Mouse (Mus musculus) neural tube, embryonic 13.5 days (tissue): ENCODE data around the gene Echdc3. TPM values are rescaled to one million over a fixed set of nuclear protein-coding genes. Genes with fewer than 3 reads are reported as not detected.

ENCODE experiments used
- ATAC-seq: fragments of 200-750 bp; cut with Nextera tagmentation; 2 replicates; pipeline ENCODE4 v1.8.0; 2017; ENCODE audit warnings: low read depth, mild to moderate bottlenecking, moderate TSS enrichment, moderate library complexity
- H3K27ac ChIP-seq: fragments of 300-500 bp; sonication (generic); replicated peaks from 2 replicates; pipeline ENCODE4 v1.5.1; 2015; ENCODE audit warnings: moderate library complexity, mild to moderate bottlenecking, inconsistent platforms
- H3K27me3 ChIP-seq: fragments of 300-500 bp; sonication (generic); 2 replicates; pipeline ENCODE4 v1.6.1; 2015; ENCODE audit warnings: mild to moderate bottlenecking, inconsistent platforms
- H3K36me3 ChIP-seq: fragments of 300-500 bp; sonication (generic); 2 replicates; pipeline ENCODE4 v1.6.1; 2015; ENCODE audit warnings: mild to moderate bottlenecking, inconsistent platforms
- H3K4me1 ChIP-seq: fragments of 300-500 bp; sonication (generic); replicated peaks from 2 replicates; pipeline ENCODE4 v1.6.1; 2015; ENCODE audit warnings: inconsistent platforms
- H3K4me2 ChIP-seq: fragments of 300-500 bp; sonication (generic); 2 replicates; pipeline ENCODE4 v1.6.1; 2015; ENCODE audit warnings: inconsistent platforms, mild to moderate bottlenecking, moderate library complexity
- H3K4me3 ChIP-seq: fragments of 300-500 bp; sonication (generic); 2 replicates; pipeline ENCODE4 v1.5.1; 2015; ENCODE audit warnings: mild to moderate bottlenecking, inconsistent platforms
- H3K9ac ChIP-seq: fragments of 300-500 bp; sonication (generic); 2 replicates; pipeline ENCODE4 v1.6.1; 2015; ENCODE audit warnings: moderate library complexity, mild to moderate bottlenecking, inconsistent platforms
- H3K9me3 ChIP-seq: fragments of 300-500 bp; sonication (generic); 2 replicates; pipeline ENCODE4 v1.6.1; 2016; ENCODE audit warnings: inconsistent platforms
- WGBS: fragments of 180-500 bp; shearing (Covaris S2); methylation state at CpG from one replicate; pipeline ENCODE4 v1.1.7; 2015; 5-methylcytosine and 5-hydroxymethylcytosine counted together
- polyA plus RNA-seq: library from polyadenylated mRNA; unstranded; fragments of >200 nt; fragmentation: Nextera tagmentation; extraction: Ambion mirVana; gene quantifications from 2 replicates; pipeline ENCODE4 v1.2.1, GENCODE M21; 2015

Gene Echdc3
- polyA plus RNA-seq, 1 experiment from 2014 or later: 1.9 TPM

DNA sequence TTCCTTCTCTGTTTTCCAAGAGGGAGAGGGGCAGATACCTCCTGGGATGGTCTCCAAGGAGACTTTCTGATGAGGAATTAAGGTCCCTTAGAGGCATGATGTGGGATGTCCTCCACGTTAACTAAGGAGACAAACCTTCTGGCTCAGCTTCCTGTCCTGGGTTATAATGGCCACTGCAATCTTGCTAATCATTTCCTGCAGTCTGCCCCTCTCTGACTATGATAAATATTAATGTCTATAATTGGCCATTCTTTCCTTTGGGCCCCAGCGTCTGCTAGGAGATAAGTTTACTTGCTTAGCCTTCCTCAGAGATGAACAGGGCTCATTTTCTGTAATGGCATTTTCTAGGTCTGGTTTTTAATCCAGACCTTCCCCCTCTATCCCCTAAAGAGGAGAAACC is 53.1 kb downstream of the Echdc3 start:
- H3K27ac ChIP-seq: no peak overlapping the region
- no peak overlapping the region for H3K9ac ChIP-seq
- H3K4me2 ChIP-seq: no peak overlapping the region
- H3K36me3 ChIP-seq: no peaks in the 10 kb centered on the region
- no peaks in the 10 kb centered on the region; the same call in 1 of the 2 replicates for H3K27me3 ChIP-seq
- no peak overlapping the region for H3K4me3 ChIP-seq
- H3K4me1 ChIP-seq: no peaks in the 10 kb centered on the region; the same call in 1 of the 2 replicates
- no peaks in the 10 kb centered on the region for H3K9me3 ChIP-seq
- ATAC-seq: no peak
- WGBS: 61% methylated on average over 2 of the region's 2 CpGs

DNA sequence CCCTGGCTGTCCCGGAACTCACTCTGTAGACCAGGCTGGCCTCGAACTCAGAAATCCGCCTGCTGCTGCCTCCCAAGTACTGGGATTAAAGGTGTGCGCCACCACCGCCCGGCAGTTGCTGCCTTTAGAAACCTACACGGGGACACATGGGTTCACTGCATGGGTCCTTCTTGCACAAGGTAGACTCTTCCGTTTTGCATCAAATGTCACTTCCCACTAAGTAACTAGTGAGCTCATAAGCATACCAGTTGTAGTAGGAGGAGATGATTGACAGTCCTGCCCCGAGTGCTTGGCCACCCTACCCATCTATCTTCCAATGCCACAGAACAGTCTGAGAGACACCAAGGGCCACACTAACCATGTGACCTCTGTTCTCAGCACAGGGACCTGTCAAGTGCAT is 53.6 kb downstream of the Echdc3 start:
- no peak for ATAC-seq
- no peak overlapping the region for H3K4me2 ChIP-seq
- no peak overlapping the region for H3K9ac ChIP-seq
- H3K4me3 ChIP-seq: no peak overlapping the region
- H3K9me3 ChIP-seq: no peaks in the 10 kb centered on the region
- no peak overlapping the region for H3K27ac ChIP-seq
- WGBS: 91% methylated on average over 9 of the region's 9 CpGs
- H3K4me1 ChIP-seq: no peaks in the 10 kb centered on the region; the same call in 1 of the 2 replicates
- H3K27me3 ChIP-seq: no peaks in the 10 kb centered on the region; the same call in 1 of the 2 replicates
- H3K36me3 ChIP-seq: no peaks in the 10 kb centered on the region

DNA sequence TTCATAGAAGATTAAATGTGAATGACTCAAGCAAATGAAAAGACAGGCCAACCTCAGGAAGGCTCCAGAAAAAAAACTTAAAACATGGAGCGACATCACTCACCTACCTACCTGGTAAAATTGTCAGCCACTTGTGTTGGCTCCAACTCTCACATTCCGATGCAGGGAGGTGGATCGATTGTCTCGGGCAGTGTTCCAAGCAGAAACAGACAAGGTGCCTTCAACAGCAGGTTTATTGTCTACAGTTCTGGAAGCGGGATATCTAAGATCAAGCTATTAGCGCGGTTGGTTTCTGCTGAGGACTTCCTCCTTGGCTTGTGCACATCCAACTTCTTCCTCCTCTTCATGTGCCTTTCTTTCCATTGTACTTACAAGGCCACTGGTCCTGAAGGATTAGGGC is 55.2 kb downstream of the Echdc3 start:
- Histone ChIP-seq H3K9me3 (no peaks in the 10 kb centered on the region), H3K27me3 (no peaks in the 10 kb centered on the region; the same call in 1 of the 2 replicates), H3K4me1 (no peaks in the 10 kb centered on the region; the same call in 1 of the 2 replicates), H3K4me3 (no peak overlapping the region), H3K36me3 (no peaks in the 10 kb centered on the region), H3K27ac (no peak overlapping the region), H3K4me2 (no peak overlapping the region), H3K9ac (no peak overlapping the region)
- no peak for ATAC-seq
- WGBS: 93% methylated on average over 7 of the region's 7 CpGs

DNA sequence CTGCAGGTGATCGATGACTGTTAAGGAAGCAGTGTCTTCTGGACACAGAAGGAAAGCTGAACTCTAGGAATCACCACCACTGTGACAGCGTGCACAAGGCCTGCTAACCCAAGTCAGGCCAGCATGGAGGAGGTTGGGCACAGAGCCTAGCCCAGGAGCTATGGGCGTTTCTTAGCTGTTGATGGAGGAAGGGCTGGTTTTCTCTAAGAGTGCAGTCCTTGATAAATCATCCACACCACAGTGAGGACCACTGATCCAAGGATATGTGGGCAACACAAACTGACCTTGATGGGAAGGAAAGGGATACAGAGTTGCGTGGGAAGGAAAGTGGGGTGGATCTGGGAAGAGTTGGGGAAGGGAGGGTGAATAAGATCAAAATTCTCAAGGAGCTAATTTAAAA is 55.6 kb downstream of the Echdc3 start:
- no peak overlapping the region for H3K4me3 ChIP-seq
- no peaks in the 10 kb centered on the region for H3K36me3 ChIP-seq
- no peak overlapping the region for H3K27ac ChIP-seq
- no peaks in the 10 kb centered on the region; the same call in 1 of the 2 replicates for H3K4me1 ChIP-seq
- no peak overlapping the region for H3K4me2 ChIP-seq
- no peak for ATAC-seq
- H3K9me3 ChIP-seq: no peaks in the 10 kb centered on the region
- no peak overlapping the region for H3K9ac ChIP-seq
- 95% methylated on average over 4 of the region's 4 CpGs for WGBS
- no peaks in the 10 kb centered on the region; the same call in 1 of the 2 replicates for H3K27me3 ChIP-seq

DNA sequence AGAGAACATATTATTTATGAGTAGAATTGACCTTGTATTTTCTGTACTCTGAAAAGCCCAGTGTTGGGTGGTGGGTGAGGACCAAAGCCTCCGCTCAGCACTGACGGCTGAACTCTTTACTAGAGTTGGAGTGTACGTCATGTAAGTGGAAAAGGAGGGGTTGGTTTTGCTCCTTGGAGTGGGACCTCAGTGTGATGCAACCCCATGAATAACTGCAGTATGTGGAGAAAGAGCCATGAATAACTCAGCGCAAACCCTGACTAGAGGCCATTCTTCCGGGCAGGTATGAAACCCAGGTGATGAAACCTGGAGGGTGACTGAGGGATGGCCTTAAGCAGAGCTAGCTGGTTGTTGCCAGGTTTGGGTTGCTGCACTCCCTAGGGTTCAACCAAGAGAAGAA is 63.0 kb downstream of the Echdc3 start:
- no peaks in the 10 kb centered on the region for H3K4me1 ChIP-seq
- no peak overlapping the region for H3K27ac ChIP-seq
- ATAC-seq: no peak
- no peaks in the 10 kb centered on the region for H3K9me3 ChIP-seq
- H3K9ac ChIP-seq: no peak overlapping the region
- no peaks in the 10 kb centered on the region for H3K36me3 ChIP-seq
- no peak overlapping the region for H3K4me2 ChIP-seq
- no peak overlapping the region for H3K4me3 ChIP-seq
- H3K27me3 ChIP-seq: no peaks in the 10 kb centered on the region
- WGBS: 88% methylated on average over 5 of the region's 5 CpGs

DNA sequence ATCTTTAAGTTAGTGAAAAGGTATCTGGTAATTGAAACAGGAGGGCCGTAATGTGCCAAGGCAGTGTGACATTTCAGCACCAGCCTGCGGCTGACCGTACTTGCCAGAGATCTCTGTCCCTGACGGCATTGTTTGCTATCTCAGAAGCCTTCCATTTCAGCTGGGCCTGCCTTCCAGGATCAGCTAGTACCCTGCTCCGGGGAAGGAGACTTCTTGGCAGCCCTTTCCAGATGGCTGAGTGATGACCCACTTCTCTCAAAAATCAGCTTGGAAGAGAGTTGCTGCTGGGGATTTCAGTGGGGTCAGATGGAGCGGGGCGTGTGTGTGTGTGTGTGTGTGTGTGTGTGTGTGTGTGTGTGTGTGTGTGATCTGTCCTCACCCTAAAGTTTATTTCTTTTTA is 65.9 kb downstream of the Echdc3 start:
- no peaks in the 10 kb centered on the region for H3K27me3 ChIP-seq
- H3K4me3 ChIP-seq: no peak overlapping the region
- ATAC-seq: no peak
- no peaks in the 10 kb centered on the region for H3K36me3 ChIP-seq
- H3K9me3 ChIP-seq: no peaks in the 10 kb centered on the region
- H3K4me1 ChIP-seq: 0 out of 2 replicates have a peak, but pooled peaks cover 5% of the 10 kb centered on the region
- WGBS: 84% methylated on average over 7 of the region's 7 CpGs
- H3K9ac ChIP-seq: no peak overlapping the region
- no peak overlapping the region for H3K4me2 ChIP-seq
- H3K27ac ChIP-seq: no peak overlapping the region

DNA sequence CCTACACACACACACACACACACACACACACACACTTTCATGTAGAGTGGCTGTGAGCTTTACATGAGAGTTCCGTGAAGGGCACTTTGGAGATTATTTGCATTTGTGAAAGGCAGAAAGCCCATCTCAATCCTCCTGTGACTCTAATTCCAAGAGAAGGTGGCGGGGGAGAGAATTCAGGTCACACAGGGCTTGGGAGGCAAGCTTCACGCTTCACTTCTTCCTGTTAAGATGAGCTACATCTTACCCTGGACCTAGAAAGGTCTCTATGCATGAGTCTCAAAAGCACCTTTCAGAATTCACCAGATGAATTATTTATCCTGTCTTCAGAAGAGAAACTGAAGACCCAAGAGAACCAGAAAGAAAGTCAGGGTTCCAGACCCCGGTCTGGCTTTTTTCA is 66.6 kb downstream of the Echdc3 start:
- Histone ChIP-seq H3K36me3 (no peaks in the 10 kb centered on the region), H3K4me1 (0 out of 2 replicates have a peak, but pooled peaks cover 5% of the 10 kb centered on the region), H3K4me3 (no peak overlapping the region), H3K9ac (no peak overlapping the region), H3K27me3 (no peaks in the 10 kb centered on the region), H3K4me2 (no peak overlapping the region), H3K9me3 (no peaks in the 10 kb centered on the region), H3K27ac (no peak overlapping the region)
- no peak for ATAC-seq
- WGBS: 89% methylated on average over 4 of the region's 4 CpGs

DNA sequence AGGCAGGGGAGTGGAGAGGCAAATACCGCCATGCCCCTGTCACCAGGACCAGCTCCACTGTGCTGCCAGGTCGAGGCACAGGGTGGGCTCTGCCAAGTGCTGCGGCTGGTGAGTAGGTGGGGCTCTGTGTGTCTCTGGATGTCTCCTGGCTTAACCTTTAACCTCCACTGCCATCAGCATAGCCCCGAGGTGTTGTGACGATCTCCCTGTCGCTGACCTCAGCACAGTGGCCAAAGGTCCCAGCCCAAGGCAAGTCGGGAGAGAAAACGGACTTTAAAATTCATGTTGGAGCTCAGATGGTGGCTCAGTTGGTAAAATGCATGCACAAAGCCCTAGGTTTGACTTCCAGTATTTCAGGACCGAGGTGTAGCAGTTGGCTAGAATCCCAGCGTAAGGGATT is 67.2 kb downstream of the Echdc3 start:
- Histone ChIP-seq H3K27ac (no peak overlapping the region), H3K36me3 (no peaks in the 10 kb centered on the region), H3K4me3 (no peak overlapping the region), H3K4me2 (no peak overlapping the region), H3K4me1 (0 out of 2 replicates have a peak, but pooled peaks cover 5% of the 10 kb centered on the region), H3K9ac (no peak overlapping the region), H3K27me3 (no peaks in the 10 kb centered on the region), H3K9me3 (no peaks in the 10 kb centered on the region)
- WGBS: 85% methylated on average over 10 of the region's 10 CpGs
- ATAC-seq: no peak

DNA sequence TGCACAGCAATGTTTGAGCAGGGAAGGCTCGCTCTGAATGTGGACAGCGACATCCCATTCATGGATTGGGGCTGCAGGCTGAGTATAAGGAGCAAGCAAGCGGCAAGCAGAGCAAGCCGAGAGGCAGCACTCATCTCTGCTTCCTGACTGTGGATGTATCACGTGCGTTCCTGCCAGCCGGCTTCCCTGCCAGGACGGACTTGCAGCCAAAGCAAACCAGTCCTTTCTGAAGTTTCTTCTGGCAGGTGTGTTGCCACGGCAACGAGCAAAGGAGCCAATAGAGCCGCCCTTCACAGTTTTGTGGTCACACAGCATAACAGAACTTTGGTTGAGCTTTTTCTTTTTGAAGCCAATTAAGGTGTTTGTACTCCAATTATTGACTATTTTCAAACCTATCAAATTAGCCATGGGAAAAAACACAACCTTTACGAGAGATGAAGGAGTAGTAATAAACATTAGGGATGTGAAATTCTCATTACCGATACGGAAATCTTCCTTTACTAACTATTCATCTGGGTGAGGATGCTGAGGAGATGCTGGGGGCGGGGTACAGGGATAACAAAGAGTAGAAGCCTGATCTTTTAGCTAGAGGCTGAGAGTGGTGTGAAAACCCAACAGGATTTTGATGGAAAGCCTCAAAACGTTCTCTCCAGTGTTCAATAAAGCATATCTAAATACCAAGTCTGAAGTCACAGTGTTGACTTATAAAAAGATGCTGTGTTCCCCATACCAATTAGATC is 69.7 kb downstream of the Echdc3 start:
- WGBS: 81% methylated on average over 16 of the region's 16 CpGs
- no peak overlapping the region for H3K4me2 ChIP-seq
- H3K27me3 ChIP-seq: no peaks in the 10 kb centered on the region
- no peaks in the 10 kb centered on the region for H3K9me3 ChIP-seq
- H3K4me1 ChIP-seq: 0 out of 2 replicates have a peak, but pooled peaks cover 5% of the 10 kb centered on the region
- H3K36me3 ChIP-seq: no peaks in the 10 kb centered on the region
- ATAC-seq: no peak
- H3K9ac ChIP-seq: no peak overlapping the region
- no peak overlapping the region for H3K4me3 ChIP-seq
- H3K27ac ChIP-seq: no peak overlapping the region

DNA sequence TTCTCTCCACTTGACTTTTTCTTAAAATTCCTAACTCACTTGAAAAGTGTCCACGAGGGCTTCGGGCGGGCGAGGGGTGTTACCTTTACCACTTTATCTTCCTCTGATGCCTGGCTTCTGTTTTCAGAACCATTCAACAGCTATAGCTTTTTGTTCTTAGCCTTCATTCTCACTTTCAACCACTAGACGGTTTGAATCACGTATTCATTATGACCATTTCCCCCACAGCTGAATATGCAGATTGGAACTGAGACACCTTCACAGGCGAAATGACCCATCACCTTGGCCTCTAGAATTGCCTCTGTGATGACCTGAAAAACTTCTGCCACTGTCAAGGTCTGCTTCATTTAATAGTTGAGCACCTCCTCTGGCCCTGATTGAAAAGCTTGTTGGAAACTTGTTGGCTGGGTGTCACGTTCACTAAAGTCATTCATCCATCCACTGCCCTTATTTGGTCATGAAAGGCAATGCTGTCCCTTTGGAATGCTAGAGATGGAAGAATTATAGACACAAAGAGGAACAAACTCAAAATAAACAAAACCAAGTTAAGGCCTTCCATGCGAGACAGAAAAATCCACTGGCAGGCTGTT is 72.2 kb downstream of the Echdc3 start:
- no peak overlapping the region for H3K4me3 ChIP-seq
- 0 out of 2 replicates have a peak, but pooled peaks cover 5% of the 10 kb centered on the region for H3K4me1 ChIP-seq
- H3K27ac ChIP-seq: no peak overlapping the region
- 83% methylated on average over 9 of the region's 9 CpGs for WGBS
- no peak for ATAC-seq
- H3K4me2 ChIP-seq: no peak overlapping the region
- H3K36me3 ChIP-seq: no peaks in the 10 kb centered on the region
- H3K9me3 ChIP-seq: no peaks in the 10 kb centered on the region
- H3K27me3 ChIP-seq: no peaks in the 10 kb centered on the region
- no peak overlapping the region for H3K9ac ChIP-seq
